Mouse (Mus musculus): ENCODE measurements at regions not wholly inside any gene's neighbourhood (a gene's known extent, or its start where the extent isn't known, plus 50 kb on each side); places are given as distances from the start of the nearest gene placed in this dataset.
"Not testable (repeated sequence)": the region's sequence is repeated elsewhere in the genome, so short reads cannot be mapped to it uniquely, and the experiment has no call there.

GRCm38 (mm10) chrX:18960465-18960864 is 499.3 kb upstream of the 4930578C19Rik start:
- peak; percentile 8 for DNase-seq

GRCm38 (mm10) chrX:18942612-18943011 is 481.4 kb upstream of the 4930578C19Rik start:
- peak; percentile 54 for DNase-seq

GRCm38 (mm10) chrX:18933340-18933739 is 472.1 kb upstream of the 4930578C19Rik start:
- no peak for DNase-seq

GRCm38 (mm10) chrX:18923084-18923483 is 461.9 kb upstream of the 4930578C19Rik start:
- DNase-seq: no peak

DNA sequence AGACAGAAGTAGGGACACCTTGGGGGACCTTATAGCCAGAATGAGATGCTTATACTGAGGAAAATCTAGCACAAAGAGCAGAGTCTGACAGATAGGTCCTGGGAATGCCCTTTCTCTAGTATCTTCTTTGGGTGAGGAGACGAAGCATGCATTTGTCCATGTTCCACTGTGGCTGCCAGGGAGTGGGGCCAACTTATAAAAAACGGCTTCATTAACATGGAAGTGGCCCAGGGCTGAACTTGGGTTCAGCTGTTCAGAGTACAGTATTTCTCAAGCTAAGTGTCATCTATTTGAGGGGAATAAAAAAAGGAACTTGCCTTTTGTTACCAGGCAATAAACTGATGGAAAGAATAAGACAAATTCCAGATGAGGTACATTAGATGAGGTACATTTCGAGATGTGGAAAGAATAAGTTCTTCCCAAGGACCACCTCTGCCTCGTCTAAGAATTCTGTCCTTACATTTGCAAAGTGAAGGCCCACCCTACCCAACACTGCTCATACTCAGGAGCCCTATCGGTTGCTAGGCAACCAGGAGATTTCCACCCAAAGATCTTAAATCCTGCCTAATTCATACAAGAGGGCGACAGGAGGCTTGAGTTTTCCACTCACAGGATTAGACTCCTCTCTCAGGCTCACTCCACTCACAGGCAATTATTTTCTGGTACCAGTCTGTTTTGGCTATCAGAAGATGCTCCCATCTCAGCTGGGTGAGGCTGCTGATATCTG is 460.3 kb upstream of the 4930578C19Rik start:
- DNase-seq: peak; percentile 1

GRCm38 (mm10) chrX:18882784-18883171 is 421.6 kb upstream of the 4930578C19Rik start:
- no peak for DNase-seq

DNA sequence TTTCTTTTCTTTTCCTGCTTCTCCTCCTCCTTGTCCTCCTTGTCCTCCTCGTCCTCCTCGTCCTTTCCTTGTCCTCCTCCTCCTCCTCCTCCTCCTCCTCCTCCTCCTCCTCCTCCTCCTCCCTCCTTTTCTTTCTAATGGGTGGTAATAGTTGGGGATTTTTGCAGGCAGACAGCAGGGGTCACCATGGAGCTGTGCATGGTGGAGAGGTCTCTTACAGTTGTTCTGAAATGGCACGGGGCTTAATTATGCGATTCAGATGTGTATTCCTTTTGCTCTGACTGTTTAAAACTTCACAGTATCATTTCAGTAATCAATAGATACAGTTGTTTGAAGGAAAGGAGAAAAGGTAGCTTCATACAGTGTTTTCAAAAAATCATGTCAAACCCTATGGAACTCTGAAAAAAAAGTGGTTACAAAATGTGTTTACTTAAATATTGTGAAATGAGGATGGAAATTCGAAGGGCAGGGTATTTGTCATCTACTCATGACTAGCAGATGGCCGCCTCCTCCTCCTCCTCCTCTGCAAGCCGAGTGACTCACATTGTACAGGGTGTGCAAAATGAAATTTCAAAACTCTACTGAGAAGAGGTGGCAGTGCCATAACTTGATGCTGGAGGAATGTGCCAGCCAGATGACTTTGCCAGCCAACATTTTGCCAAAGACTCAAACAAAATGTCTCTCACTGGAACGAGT is 421.0 kb upstream of the 4930578C19Rik start:
- DNase-seq: peak; percentile 55

GRCm38 (mm10) chrX:18875734-18876133 is 414.5 kb upstream of the 4930578C19Rik start:
- no peak for DNase-seq

GRCm38 (mm10) chrX:18874051-18874450 is 412.9 kb upstream of the 4930578C19Rik start:
- DNase-seq: peak; percentile 73

DNA sequence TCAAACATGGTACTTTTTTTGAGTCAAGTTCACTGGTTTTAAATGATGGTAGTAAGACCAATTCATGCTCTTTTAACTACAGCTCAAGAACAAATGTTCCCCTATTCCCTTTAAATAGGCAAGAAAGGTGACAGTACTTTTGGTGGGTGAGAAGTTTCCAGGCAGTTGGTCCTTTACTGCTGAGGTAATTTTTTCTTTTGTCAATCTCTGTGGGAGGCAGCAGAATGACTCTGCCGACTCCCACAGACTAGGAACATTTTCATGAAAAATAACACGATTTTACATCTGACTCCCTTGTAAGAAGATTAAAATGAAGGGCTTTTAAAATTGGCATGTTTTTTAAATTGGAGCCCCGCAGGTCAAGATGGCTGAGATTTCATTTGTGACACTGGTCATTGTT is 377.5 kb upstream of the 4930578C19Rik start:
- DNase-seq: no peak

GRCm38 (mm10) chrX:18824971-18825370 is 363.8 kb upstream of the 4930578C19Rik start:
- not testable (repeated sequence) for DNase-seq

- no peak for DNase-seq
Measured at GRCm38 (mm10) chrX:18814441-18814973, 353.3 kb upstream of the 4930578C19Rik start.
